Mouse (Mus musculus) midbrain, embryonic 13.5 days (tissue): Measurements from ENCODE around the gene Aplf. TPM values are rescaled to one million over a fixed set of nuclear protein-coding genes. Genes with fewer than 3 reads are reported as not detected.
A peak's percentile ranks its signal among the peaks of the same experiment; 100 is the strongest.

Experiments
- ATAC-seq: fragments of 200-750 bp; cut with Nextera tagmentation; 2 replicates; pipeline ENCODE4 v1.8.0; 2017; ENCODE audit warnings: mild to moderate bottlenecking, moderate TSS enrichment, moderate library complexity
- H3K27ac ChIP-seq: fragments of 300-500 bp; sonication (generic); 2 replicates; pipeline ENCODE4 v1.5.1; 2015; ENCODE audit warnings: inconsistent platforms, mild to moderate bottlenecking, moderate library complexity
- H3K27me3 ChIP-seq: fragments of 300-500 bp; sonication (generic); 2 replicates; pipeline ENCODE4 v1.6.1; 2015; ENCODE audit warnings: mild to moderate bottlenecking, inconsistent platforms
- H3K36me3 ChIP-seq: fragments of 300-500 bp; sonication (generic); 2 replicates; pipeline ENCODE4 v1.6.1; 2015; ENCODE audit warnings: mild to moderate bottlenecking, inconsistent platforms
- H3K4me1 ChIP-seq: fragments of 300-500 bp; sonication (generic); replicated peaks from 2 replicates; pipeline ENCODE4 v1.6.1; 2015; ENCODE audit warnings: inconsistent platforms
- H3K4me2 ChIP-seq: fragments of 300-500 bp; sonication (generic); replicated peaks from 2 replicates; pipeline ENCODE4 v1.6.1; 2015; ENCODE audit warnings: moderate library complexity, mild to moderate bottlenecking, inconsistent platforms
- H3K4me3 ChIP-seq: fragments of 300-500 bp; sonication (generic); replicated peaks from 2 replicates; pipeline ENCODE4 v1.5.1; 2015; ENCODE audit warnings: mild to moderate bottlenecking, inconsistent platforms
- H3K9ac ChIP-seq: fragments of 300-500 bp; sonication (generic); replicated peaks from 2 replicates; pipeline ENCODE4 v1.6.1; 2015; ENCODE audit warnings: mild to moderate bottlenecking, inconsistent platforms
- H3K9me3 ChIP-seq: fragments of 300-500 bp; sonication (generic); 2 replicates; pipeline ENCODE4 v1.6.1; 2016; ENCODE audit warnings: mild to moderate bottlenecking, inconsistent platforms
- WGBS: fragments of 180-500 bp; shearing (Covaris S2); methylation state at CpG from one replicate; pipeline ENCODE4 v1.1.7; 2015; 5-methylcytosine and 5-hydroxymethylcytosine counted together
- polyA plus RNA-seq: library from polyadenylated mRNA; unstranded; fragments of >200 nt; fragmentation: Nextera tagmentation; extraction: Ambion mirVana; gene quantifications from 2 replicates; pipeline ENCODE4 v1.2.1, GENCODE M21; 2015

Gene Aplf
- polyA plus RNA-seq, 1 experiment from 2014 or later: 10.7 TPM

- H3K4me3 ChIP-seq: no peak overlapping the region
- no peaks in the 10 kb centered on the region for H3K9me3 ChIP-seq
- H3K36me3 ChIP-seq: no peaks in the 10 kb centered on the region
- no peaks in the 10 kb centered on the region for H3K27me3 ChIP-seq
- WGBS: 67% methylated on average over 8 of the region's 8 CpGs
- no peak for ATAC-seq
- H3K4me2 ChIP-seq: no peak overlapping the region
- H3K4me1 ChIP-seq: peaks cover 4% of the 10 kb centered on the region; the same call in 1 of the 2 replicates
- H3K27ac ChIP-seq: no peak overlapping the region
- no peak overlapping the region for H3K9ac ChIP-seq
Measured at GRCm38 (mm10) chr6:87618021-87618420, 54.0 kb downstream of the Aplf start.

- Histone ChIP-seq H3K36me3 (no peaks in the 10 kb centered on the region), H3K4me2 (no peak overlapping the region), H3K9me3 (no peaks in the 10 kb centered on the region), H3K9ac (no peak overlapping the region), H3K27ac (no peak overlapping the region), H3K27me3 (no peaks in the 10 kb centered on the region), H3K4me1 (no peaks in the 10 kb centered on the region), H3K4me3 (no peak overlapping the region)
- 91% methylated on average over 14 of the region's 14 CpGs for WGBS
- 0 out of 2 replicates have a peak, but pooled peaks have one; percentile 27 for ATAC-seq
Measured at GRCm38 (mm10) chr6:87615696-87616083, 56.3 kb downstream of the Aplf start.

- H3K9ac ChIP-seq: no peak overlapping the region
Measured at GRCm38 (mm10) chr6:87614794-87615695, 56.9 kb downstream of the Aplf start.

GRCm38 (mm10) chr6:87599825-87600224 lies 72.2 kb downstream of the Aplf start:
- no peak for ATAC-seq
- no peaks in the 10 kb centered on the region for H3K27me3 ChIP-seq
- H3K27ac ChIP-seq: no peak overlapping the region
- H3K9ac ChIP-seq: no peak overlapping the region
- H3K4me1 ChIP-seq: peaks cover 11% of the 10 kb centered on the region
- H3K4me2 ChIP-seq: no peak overlapping the region
- H3K9me3 ChIP-seq: no peaks in the 10 kb centered on the region
- no peak overlapping the region for H3K4me3 ChIP-seq
- H3K36me3 ChIP-seq: no peaks in the 10 kb centered on the region

More at GRCm38 (mm10) chr6:87614794-87615695, 56.9 kb downstream of the Aplf start:
- Histone ChIP-seq H3K4me3 (no peak overlapping the region), H3K27ac (no peak overlapping the region), H3K36me3 (no peaks in the 10 kb centered on the region), H3K4me2 (no peak overlapping the region), H3K4me1 (no peaks in the 10 kb centered on the region), H3K9me3 (no peaks in the 10 kb centered on the region), H3K27me3 (no peaks in the 10 kb centered on the region)
- no peak for ATAC-seq
- 65% methylated on average over 11 of the region's 11 CpGs for WGBS

GRCm38 (mm10) chr6:87597116-87597833 lies 74.7 kb downstream of the Aplf start:
- H3K4me3 ChIP-seq: no peak overlapping the region
- 0 out of 2 replicates have a peak overlapping the region, but pooled peaks have one; percentile 53 for H3K27ac ChIP-seq
- H3K4me1 ChIP-seq: peaks cover 11% of the 10 kb centered on the region
- H3K4me2 ChIP-seq: no peak overlapping the region
- 26% methylated on average over 10 of the region's 10 CpGs for WGBS
- H3K36me3 ChIP-seq: no peaks in the 10 kb centered on the region
- no peak overlapping the region for H3K9ac ChIP-seq
- H3K9me3 ChIP-seq: no peaks in the 10 kb centered on the region
- ATAC-seq: peak; percentile 89
- no peaks in the 10 kb centered on the region for H3K27me3 ChIP-seq

GRCm38 (mm10) chr6:87594188-87594587 lies 77.8 kb downstream of the Aplf start:
- Histone ChIP-seq H3K4me3 (no peak overlapping the region), H3K36me3 (no peaks in the 10 kb centered on the region), H3K4me2 (no peak overlapping the region), H3K27ac (no peak overlapping the region), H3K27me3 (peaks cover 9% of the 10 kb centered on the region), H3K9ac (no peak overlapping the region), H3K4me1 (peaks cover 32% of the 10 kb centered on the region), H3K9me3 (no peaks in the 10 kb centered on the region)
- ATAC-seq: no peak
- WGBS: 85% methylated on average over 6 of the region's 6 CpGs

- Histone ChIP-seq H3K9ac (peak within 1 kb of the TSS; percentile 66), H3K27ac (peak within 1 kb of the TSS; percentile 57), H3K27me3 (peaks cover 18% of the 10 kb centered on the region), H3K36me3 (no peaks in the 10 kb centered on the region), H3K4me3 (peak within 1 kb of the TSS; percentile 54), H3K4me2 (peak within 1 kb of the TSS; percentile 93), H3K4me1 (peaks cover 21% of the 10 kb centered on the region), H3K9me3 (no peaks in the 10 kb centered on the region)
- under 1% methylated on average over 34 of the region's 34 CpGs for WGBS
- peak; percentile 91 for ATAC-seq
Measured at GRCm38 (mm10) chr6:87590394-87591281, 81.4 kb downstream of the Aplf start, which contains the start of gene Prokr1. Gene Prokr1, minus strand, starts transcription at chr6:87590743.

GRCm38 (mm10) chr6:87589718-87590393 lies 82.1 kb downstream of the Aplf start:
- Histone ChIP-seq H3K27ac (no peak overlapping the region), H3K36me3 (no peaks in the 10 kb centered on the region), H3K4me2 (peak overlapping the region; percentile 93), H3K9me3 (no peaks in the 10 kb centered on the region), H3K9ac (peak overlapping the region; percentile 66), H3K4me3 (peak overlapping the region; percentile 54), H3K27me3 (peaks cover 18% of the 10 kb centered on the region), H3K4me1 (peaks cover 21% of the 10 kb centered on the region)
- 7% methylated on average over 12 of the region's 12 CpGs for WGBS
- ATAC-seq: peak; percentile 59

GRCm38 (mm10) chr6:87583991-87584390 lies 88.0 kb downstream of the Aplf start:
- no peak overlapping the region for H3K4me3 ChIP-seq
- no peak overlapping the region for H3K4me2 ChIP-seq
- no peaks in the 10 kb centered on the region for H3K36me3 ChIP-seq
- no peak for ATAC-seq
- WGBS: 86% methylated on average over 7 of the region's 7 CpGs
- no peak overlapping the region for H3K27ac ChIP-seq
- no peaks in the 10 kb centered on the region for H3K9me3 ChIP-seq
- H3K27me3 ChIP-seq: peaks cover 7% of the 10 kb centered on the region; the same call in 1 of the 2 replicates
- H3K9ac ChIP-seq: no peak overlapping the region
- H3K4me1 ChIP-seq: no peaks in the 10 kb centered on the region

- H3K4me1 ChIP-seq: no peaks in the 10 kb centered on the region
- no peak overlapping the region for H3K4me2 ChIP-seq
- no peak for ATAC-seq
- no peaks in the 10 kb centered on the region for H3K36me3 ChIP-seq
- no peak overlapping the region for H3K27ac ChIP-seq
- H3K9me3 ChIP-seq: no peaks in the 10 kb centered on the region
- H3K27me3 ChIP-seq: 0 out of 2 replicates have a peak, but pooled peaks cover under 1% of the 10 kb centered on the region
- no peak overlapping the region for H3K9ac ChIP-seq
- 96% methylated on average over 1 of the region's 1 CpGs for WGBS
- no peak overlapping the region for H3K4me3 ChIP-seq
Measured at GRCm38 (mm10) chr6:87583183-87583611, 88.8 kb downstream of the Aplf start.

- 82% methylated on average over 6 of the region's 6 CpGs for WGBS
- H3K9me3 ChIP-seq: no peaks in the 10 kb centered on the region
- no peaks in the 10 kb centered on the region for H3K27me3 ChIP-seq
- H3K4me2 ChIP-seq: no peak overlapping the region
- no peak overlapping the region for H3K4me3 ChIP-seq
- H3K9ac ChIP-seq: no peak overlapping the region
- ATAC-seq: no peak
- no peaks in the 10 kb centered on the region for H3K36me3 ChIP-seq
- H3K27ac ChIP-seq: no peak overlapping the region
- no peaks in the 10 kb centered on the region for H3K4me1 ChIP-seq
Measured at GRCm38 (mm10) chr6:87582456-87582855, 89.5 kb downstream of the Aplf start.
